Mouse (Mus musculus) urinary bladder, postnatal 25 days (tissue): ENCODE results near the gene Azgp1.
A peak's percentile ranks its signal among the peaks of the same experiment; 100 is the strongest.
"Not testable (repeated sequence)": the region's sequence is repeated elsewhere in the genome, so short reads cannot be mapped to it uniquely, and the experiment has no call there.

Source experiments
- DNase-seq: peaks from one replicate; pipeline ENCODE4 v3.0.0; 2022; ENCODE audit warnings: low spot score

Gene Azgp1

GRCm38 (mm10) chr5:137981300-137981699 lies at the start of gene Azgp1:
Gene Azgp1 (plus strand): TSS chr5:137981520.
- DNase-seq = no peak

GRCm38 (mm10) chr5:137933934-137934333 lies 47.4 kb upstream of the Azgp1 start:
- DNase-seq = not testable (repeated sequence)

DNA sequence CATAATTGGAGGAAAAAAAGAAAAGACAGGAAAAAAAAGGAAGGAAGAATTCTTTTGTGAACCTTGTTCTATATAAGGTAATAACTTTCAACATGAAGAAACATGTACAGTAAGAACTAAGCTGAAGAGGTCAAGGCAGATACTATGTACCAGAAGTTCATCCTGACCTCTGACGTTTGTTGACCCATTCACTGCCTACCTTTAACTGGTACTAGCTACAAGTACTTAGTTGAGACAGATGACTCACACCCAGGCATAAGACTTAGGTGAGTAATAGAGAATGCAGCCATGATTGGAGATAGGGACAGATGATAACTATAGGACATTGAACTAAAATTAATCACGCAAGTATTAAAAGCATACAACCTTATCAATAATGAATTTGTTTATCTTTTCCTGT lies 44.8 kb upstream of the Azgp1 start:
- no peak for DNase-seq

GRCm38 (mm10) chr5:137937238-137937637 lies 44.1 kb upstream of the Azgp1 start:
- DNase-seq = no peak

GRCm38 (mm10) chr5:137940948-137941347 lies 40.4 kb upstream of the Azgp1 start:
- DNase-seq = no peak

- DNase-seq = no peak
These were observed 38.2 kb upstream of the Azgp1 start for GRCm38 (mm10) chr5:137943133-137943532.

DNA sequence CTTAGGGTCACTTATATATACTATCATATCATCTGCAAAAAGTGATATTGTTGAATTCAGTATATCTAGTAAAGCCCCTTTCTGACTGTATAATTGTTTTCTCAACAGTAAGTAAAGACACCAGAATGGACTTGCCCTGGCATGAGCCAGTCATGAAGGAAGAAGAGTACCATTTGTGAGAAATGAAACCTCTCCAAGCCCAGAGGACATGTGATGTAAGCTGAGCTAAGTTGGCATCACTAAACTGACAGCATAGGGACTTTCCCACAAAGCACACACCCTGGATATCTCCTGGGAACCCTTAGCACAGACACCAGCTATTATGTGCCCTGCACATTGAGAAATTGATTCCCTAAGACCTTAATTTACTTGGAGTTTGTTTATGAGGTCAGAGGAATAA lies 34.0 kb upstream of the Azgp1 start:
- no peak for DNase-seq

- peak; percentile 15 for DNase-seq
These were observed 30.1 kb upstream of the Azgp1 start for GRCm38 (mm10) chr5:137951218-137951617.

- no peak for DNase-seq
These were observed 24.9 kb upstream of the Azgp1 start for GRCm38 (mm10) chr5:137956404-137956803.

- DNase-seq = no peak
These were observed 18.4 kb upstream of the Azgp1 start, which contains the start of gene Gjc3 for GRCm38 (mm10) chr5:137962945-137963344. Gene Gjc3 (minus strand): TSS chr5:137963098.

- DNase-seq = no peak
These were observed 14.8 kb upstream of the Azgp1 start for GRCm38 (mm10) chr5:137966492-137966891.

DNA sequence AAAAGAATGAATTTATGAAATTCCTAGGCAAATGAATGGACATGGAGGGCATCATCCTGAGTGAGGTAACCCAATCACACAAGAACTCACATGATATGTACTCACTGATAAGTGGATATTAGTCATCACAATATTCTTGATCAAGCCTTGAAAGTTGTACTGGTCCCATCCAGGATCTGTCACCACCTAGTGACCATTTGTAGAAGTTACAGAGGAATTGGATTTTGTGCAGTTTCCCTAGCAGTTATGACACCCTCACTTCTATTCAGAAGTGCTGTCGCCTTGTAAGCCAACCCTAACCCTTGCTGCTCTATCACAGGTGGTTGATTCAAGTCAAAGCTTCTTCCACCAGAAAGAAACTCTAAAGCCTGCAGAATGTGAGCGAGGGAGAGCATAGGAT lies 8.2 kb upstream of the Azgp1 start:
- no peak for DNase-seq

DNA sequence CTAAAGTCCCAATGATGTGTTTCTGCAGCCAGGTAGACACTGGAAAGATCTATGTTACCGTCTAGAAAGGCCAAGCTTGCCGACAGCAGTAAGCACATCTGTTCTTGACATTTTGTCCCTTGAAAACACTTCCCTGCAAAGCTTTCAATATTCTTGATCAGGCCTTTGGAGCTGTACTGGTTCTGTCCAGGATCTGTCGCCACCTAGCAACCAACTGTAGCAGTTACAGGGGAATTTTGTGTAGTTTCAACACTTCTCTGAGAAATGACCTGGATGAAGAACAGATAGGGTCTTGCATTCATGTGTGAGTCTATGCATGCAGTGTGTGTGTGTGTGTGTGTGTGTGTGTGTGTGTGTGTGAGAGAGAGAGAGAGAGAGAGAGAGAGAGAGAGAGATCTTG lies 7.6 kb upstream of the Azgp1 start:
- no peak for DNase-seq

DNA sequence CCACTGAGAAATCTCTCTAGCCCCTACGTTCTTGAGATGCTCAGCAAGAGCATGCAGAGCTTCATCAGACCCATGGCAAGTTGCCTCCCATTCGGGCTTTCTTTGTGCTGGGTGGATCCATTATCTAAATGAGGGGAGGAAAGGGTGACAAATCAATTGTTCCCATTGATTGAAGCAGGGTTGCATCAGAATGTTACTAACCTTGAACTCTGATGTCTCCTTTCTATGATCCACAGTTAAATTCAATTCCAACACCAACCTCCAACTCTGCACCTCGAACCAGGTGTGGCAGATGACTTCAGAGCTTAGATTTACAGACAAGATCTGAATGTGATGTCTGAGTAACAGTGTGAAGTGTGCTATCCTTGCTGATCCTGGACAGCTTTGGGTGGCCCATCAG lies 6.6 kb upstream of the Azgp1 start:
- no peak for DNase-seq

DNA sequence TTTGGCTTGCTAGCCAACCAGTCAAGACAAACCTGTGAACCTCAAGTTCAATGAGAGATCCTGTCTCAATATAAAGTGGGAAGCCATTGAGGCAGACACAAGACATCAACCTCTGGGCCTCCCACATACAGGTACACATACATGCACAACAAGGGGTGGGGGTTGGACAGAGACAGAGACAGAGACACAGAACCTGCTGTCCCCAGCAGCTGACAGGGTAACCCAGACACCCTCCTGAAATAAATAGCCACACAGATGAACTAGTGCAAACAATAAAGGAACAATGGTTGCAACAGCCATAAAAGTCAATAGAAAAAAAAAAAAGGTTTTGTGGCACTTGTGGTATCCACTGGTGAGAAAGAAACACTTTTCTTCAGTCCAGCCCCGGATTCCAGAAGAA lies 5.9 kb upstream of the Azgp1 start:
- no peak for DNase-seq

- no peak for DNase-seq
These were observed 4.0 kb upstream of the Azgp1 start for GRCm38 (mm10) chr5:137977291-137977690.

GRCm38 (mm10) chr5:137979081-137979480 lies 2.2 kb upstream of the Azgp1 start:
- DNase-seq = no peak

- DNase-seq = no peak
These were observed 5.0 kb downstream of the Azgp1 start for GRCm38 (mm10) chr5:137986351-137986750.

DNA sequence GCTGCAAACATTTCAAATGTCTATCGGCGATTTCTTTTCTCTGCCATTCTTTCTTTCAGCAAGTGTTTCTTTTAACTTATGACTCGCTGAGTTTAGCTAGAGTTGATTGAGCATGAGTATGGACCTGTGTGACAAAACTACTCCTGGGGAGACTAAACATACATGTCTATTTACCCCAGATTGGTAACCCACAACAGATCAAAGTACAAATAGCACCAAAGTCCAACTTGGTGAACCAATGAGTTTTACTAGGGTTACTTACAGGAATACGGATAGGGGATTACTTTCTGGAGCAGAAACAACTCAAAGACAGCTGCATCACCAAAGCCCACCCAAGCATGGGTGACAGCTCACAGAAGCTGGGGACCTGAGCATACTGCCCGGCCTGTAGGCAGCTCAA lies 28.1 kb downstream of the Azgp1 start:
- DNase-seq = no peak

GRCm38 (mm10) chr5:138012382-138012781 lies 31.1 kb downstream of the Azgp1 start:
- DNase-seq = no peak

DNA sequence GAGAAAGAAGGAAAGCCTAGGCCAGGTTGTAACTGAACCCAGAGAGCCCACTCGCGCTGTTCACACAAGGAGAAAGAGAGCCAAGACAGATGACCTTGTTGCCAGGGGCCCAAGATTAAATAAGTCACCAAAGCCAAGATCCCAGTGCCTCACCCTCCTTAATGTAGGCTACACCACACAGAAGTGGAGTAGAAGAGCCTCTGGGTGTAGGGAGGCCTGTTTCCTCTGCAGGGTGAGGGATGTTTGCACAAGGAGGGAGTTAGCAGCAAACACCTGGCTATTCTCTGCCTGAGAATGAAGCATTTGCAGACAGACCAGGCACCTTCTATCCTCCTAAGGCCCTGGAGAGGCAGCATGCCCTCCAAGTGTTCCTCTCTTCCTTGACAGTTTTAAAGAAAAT lies 35.2 kb downstream of the Azgp1 start:
- no peak for DNase-seq

GRCm38 (mm10) chr5:138016997-138017396 lies 35.7 kb downstream of the Azgp1 start:
- DNase-seq = no peak

GRCm38 (mm10) chr5:138019577-138019976 lies 38.3 kb downstream of the Azgp1 start:
- DNase-seq = not testable (repeated sequence)

GRCm38 (mm10) chr5:138020961-138021479 lies 39.7 kb downstream of the Azgp1 start, which contains the start of the genes Smok3a and Smok3b:
Gene Smok3a (plus strand): TSS chr5:138021261.
Gene Smok3b (plus strand): TSS chr5:138021429.
- not testable (repeated sequence) for DNase-seq
